Mouse (Mus musculus): Measurements from ENCODE around the gene Safb2. TPM values are rescaled to one million over a fixed set of nuclear protein-coding genes. Genes with fewer than 3 reads are reported as not detected.
"Not testable (repeated sequence)": the region's sequence is repeated elsewhere in the genome, so short reads cannot be mapped to it uniquely, and the experiment has no call there.

The Safb2 gene
- polyA plus RNA-seq, 2 experiments = 16.8 to 40.2 TPM

DNA sequence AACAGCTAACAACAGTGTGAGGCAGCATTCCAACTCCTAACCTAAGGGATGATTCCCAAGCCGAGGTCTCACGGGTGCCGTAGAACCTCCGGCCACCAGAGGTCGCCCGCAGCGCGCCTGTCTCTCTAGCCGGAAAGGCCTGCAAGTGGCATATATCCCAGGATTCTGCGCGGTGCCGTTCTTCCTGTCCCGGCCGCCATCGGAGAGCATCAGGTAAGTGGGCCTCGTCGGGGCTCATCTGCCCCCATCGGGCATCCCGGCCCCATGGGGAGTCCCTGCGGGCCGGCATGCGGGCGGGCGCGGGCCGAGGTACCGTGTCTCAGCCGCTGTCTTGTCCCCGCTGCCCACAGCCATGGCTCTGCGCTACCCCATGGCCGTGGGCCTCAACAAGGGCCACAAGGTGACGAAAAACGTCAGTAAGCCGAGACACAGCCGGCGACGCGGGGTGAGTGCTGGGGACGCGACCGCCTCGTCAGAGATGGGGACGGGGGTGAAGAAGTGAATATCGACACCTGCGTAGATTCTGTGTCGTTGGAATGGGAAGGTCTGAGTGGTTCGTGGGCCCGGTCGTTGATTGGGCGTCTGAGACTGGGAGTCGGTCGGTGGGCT, 29.0 kb upstream of the Safb2 start, which contains the start of gene Rpl36:
TSS of gene Rpl36 (plus strand) at position 181 of the 609 bp plus-strand sequence.
- Histone ChIP-seq H3K36me3 (replicated peaks; ENCODE audit: control insufficient read depth, insufficient read depth, low read depth) (peaks cover 31% of the 10 kb centered on the region), H3K4me1 (replicated peaks; ENCODE audit: control insufficient read depth in 2 of 2, insufficient read depth in 2 of 2, low read length in 1 of 2) (peaks cover 23 to 32% of the 10 kb centered on the region in 2 experiments), H3K4me2 (ENCODE audit: low read depth) (peak within 1 kb of the TSS; percentile 95), H3K27me3 (ENCODE audit: control insufficient read depth, insufficient read depth, low read length) (no peaks in the 10 kb centered on the region), H3K27ac (peak within 1 kb of the TSS; percentile 67), H3K9me3 (ENCODE audit: control insufficient read depth, low read length) (no peaks in the 10 kb centered on the region), H3K9ac (replicated peaks) (peak within 1 kb of the TSS; percentile 91), H3K4me3 (ENCODE audit: insufficient read depth in 1 of 2, low read depth in 2 of 2, low read length in 2 of 2) (peak within 1 kb of the TSS; percentile 78 to 79)
- under 1% methylated on average over 52 of the region's 52 CpGs for WGBS (ENCODE audit: insufficient replicate concordance)
- DNase-seq (ENCODE audit: low read depth in 3 of 3, low spot score in 3 of 3) (peak; percentile 71 to 80 (median 80)), ATAC-seq (ENCODE audit: insufficient read depth) (peak; percentile 44)
- TF ChIP-seq EP300 (IDR thresholded peaks at IDR 0.05; ENCODE audit: low read depth) (peak; percentile 42; the same call in 1 of the 2 replicates), CTCF (IDR thresholded peaks at IDR 0.05; ENCODE audit: low read depth) (peak; percentile 99)

DNA sequence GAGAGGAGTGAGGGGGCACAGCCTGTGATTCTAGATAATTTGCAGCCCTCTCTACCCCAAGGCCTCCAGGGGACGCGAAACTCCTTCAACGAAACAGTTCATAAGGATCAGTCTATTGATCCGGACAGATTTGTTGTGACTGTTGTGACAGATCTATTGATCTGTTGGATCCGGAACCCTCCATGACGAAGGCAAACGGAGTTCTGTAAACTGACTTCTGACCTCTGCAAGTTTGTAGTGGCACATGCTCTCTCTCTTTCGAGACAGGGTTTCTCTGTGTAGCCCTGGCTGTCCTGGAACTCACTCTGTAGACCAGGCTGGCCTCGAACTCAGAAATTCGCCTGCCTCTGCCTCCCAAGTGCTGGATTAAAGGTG, 28.2 kb upstream of the Safb2 start:
- DNase-seq (ENCODE audit: low read depth in 3 of 3, low spot score in 3 of 3); H3K4me3 ChIP-seq (ENCODE audit: insufficient read depth in 1 of 2, low read depth in 2 of 2, low read length in 2 of 2); H3K27me3 ChIP-seq (ENCODE audit: control insufficient read depth, insufficient read depth, low read length); H3K9me3 ChIP-seq (ENCODE audit: control insufficient read depth, low read length); ATAC-seq (ENCODE audit: insufficient read depth): not testable (repeated sequence)
- peak overlapping the region; percentile 56 for H3K4me2 ChIP-seq (ENCODE audit: low read depth)
- H3K4me1 ChIP-seq (replicated peaks; ENCODE audit: control insufficient read depth in 2 of 2, insufficient read depth in 2 of 2, low read length in 1 of 2) = peaks cover 23 to 32% of the 10 kb centered on the region in 2 experiments
- peaks cover 25% of the 10 kb centered on the region for H3K36me3 ChIP-seq (replicated peaks; ENCODE audit: control insufficient read depth, insufficient read depth, low read depth)
- H3K27ac ChIP-seq = peak overlapping the region; percentile 65
- H3K9ac ChIP-seq (replicated peaks) = peak overlapping the region; percentile 7; the same call in 1 of the 2 replicates
- 61% methylated on average over 10 of the region's 10 CpGs for WGBS (ENCODE audit: insufficient replicate concordance)

DNA sequence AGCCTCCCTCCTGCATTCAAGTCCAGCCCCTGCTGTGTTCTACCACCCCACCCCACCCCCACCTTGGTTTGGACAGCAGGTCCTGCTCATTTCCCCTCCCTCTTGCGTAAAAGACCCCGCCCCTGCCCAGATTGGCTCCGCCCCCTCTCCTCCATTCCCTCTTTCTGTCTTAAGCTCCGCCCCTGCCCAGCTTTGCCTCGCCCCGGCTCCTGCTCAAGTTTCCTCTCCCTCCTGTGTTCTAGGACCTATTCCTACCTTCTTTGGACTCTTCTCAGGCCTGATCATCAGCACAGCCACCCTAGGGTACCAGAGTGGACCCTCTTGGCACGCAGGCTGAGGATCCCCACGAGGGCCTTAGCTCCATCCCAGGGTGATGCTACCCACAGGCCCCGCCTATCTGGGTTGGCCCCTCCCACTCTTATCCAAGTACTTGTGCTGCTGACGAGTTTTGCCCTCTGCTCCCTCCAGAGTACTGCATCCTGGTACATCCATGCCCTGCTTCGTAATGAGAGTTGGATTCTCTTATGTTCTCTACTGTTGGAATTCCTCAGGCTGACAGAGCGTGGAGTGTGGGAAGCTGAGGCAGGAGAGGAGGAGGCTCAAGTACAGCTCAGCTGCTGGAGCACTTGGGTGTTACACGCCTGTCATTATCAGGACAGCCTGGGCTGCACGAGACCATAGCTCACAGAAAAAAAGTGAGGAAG, 27.6 kb upstream of the Safb2 start:
- DNase-seq (ENCODE audit: low read depth in 3 of 3, low spot score in 3 of 3) = peak; percentile 68 to 74 (median 74)
- peak overlapping the region; percentile 56 for H3K4me2 ChIP-seq (ENCODE audit: low read depth)
- peak; percentile 41; the same call in 1 of the 2 replicates for ATAC-seq (ENCODE audit: insufficient read depth)
- TF ChIP-seq EP300 (IDR thresholded peaks at IDR 0.05; ENCODE audit: low read depth) (no peak), CTCF (IDR thresholded peaks at IDR 0.05; ENCODE audit: low read depth) (no peak)
- no peaks in the 10 kb centered on the region for H3K9me3 ChIP-seq (ENCODE audit: control insufficient read depth, low read length)
- peaks cover 23 to 32% of the 10 kb centered on the region in 2 experiments for H3K4me1 ChIP-seq (replicated peaks; ENCODE audit: control insufficient read depth in 2 of 2, insufficient read depth in 2 of 2, low read length in 1 of 2)
- peak overlapping the region; percentile 65 for H3K27ac ChIP-seq
- H3K36me3 ChIP-seq (replicated peaks; ENCODE audit: control insufficient read depth, insufficient read depth, low read depth) = peaks cover 28% of the 10 kb centered on the region
- 9% methylated on average over 14 of the region's 14 CpGs for WGBS (ENCODE audit: insufficient replicate concordance)
- no peaks in the 10 kb centered on the region for H3K27me3 ChIP-seq (ENCODE audit: control insufficient read depth, insufficient read depth, low read length)
- peak overlapping the region; percentile 27 to 44; a peak in 2 of 4 replicates for H3K4me3 ChIP-seq (ENCODE audit: insufficient read depth in 1 of 2, low read depth in 2 of 2, low read length in 2 of 2)
- peak overlapping the region; percentile 7 for H3K9ac ChIP-seq (replicated peaks)

DNA sequence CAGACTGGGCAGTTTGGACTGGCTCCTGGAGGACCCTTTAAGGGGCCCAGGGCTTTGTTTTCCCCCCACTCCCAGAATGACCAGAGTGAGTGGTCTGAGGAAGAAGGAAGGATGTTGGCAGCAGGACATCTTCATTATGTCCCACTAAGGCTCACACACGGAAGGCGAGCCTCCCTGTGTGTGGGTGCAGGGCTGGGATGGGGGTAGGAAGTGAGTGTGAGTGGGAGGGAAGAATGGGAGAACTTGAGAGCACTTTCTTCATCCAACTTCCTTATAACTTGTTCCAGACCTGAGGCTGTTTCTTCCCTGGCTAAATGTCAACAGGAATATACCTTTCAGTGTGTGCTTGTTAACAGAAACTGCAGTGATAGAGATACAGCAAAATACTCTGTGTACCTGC, 26.9 kb upstream of the Safb2 start:
- Histone ChIP-seq H3K9me3 (ENCODE audit: control insufficient read depth, low read length) (no peaks in the 10 kb centered on the region), H3K27ac (no peak overlapping the region; the same call in 1 of the 2 replicates), H3K4me1 (replicated peaks; ENCODE audit: control insufficient read depth in 2 of 2, insufficient read depth in 2 of 2, low read length in 1 of 2) (peaks cover 23 to 32% of the 10 kb centered on the region in 2 experiments), H3K4me2 (ENCODE audit: low read depth) (no peak overlapping the region; the same call in 1 of the 2 replicates), H3K36me3 (replicated peaks; ENCODE audit: control insufficient read depth, insufficient read depth, low read depth) (peaks cover 32% of the 10 kb centered on the region), H3K4me3 (ENCODE audit: insufficient read depth in 1 of 2, low read depth in 2 of 2, low read length in 2 of 2) (no peak overlapping the region), H3K27me3 (ENCODE audit: control insufficient read depth, insufficient read depth, low read length) (no peaks in the 10 kb centered on the region), H3K9ac (replicated peaks) (no peak overlapping the region)
- 66% methylated on average over 2 of the region's 2 CpGs for WGBS (ENCODE audit: insufficient replicate concordance)
- no peak for ATAC-seq (ENCODE audit: insufficient read depth)
- DNase-seq (ENCODE audit: low read depth in 3 of 3, low spot score in 3 of 3) = no peak
- no peak for TF ChIP-seq CTCF (IDR thresholded peaks at IDR 0.05; ENCODE audit: low read depth)
- no peak for TF ChIP-seq EP300 (IDR thresholded peaks at IDR 0.05; ENCODE audit: low read depth)

Data from liver, embryonic 14.5 days (tissue).